Mouse (Mus musculus) ES-E14 (cell line): ENCODE data around the gene Vwa5b2.

ENCODE experiments used
- HCFC1 ChIP-seq: IDR thresholded peaks from 2 replicates; pipeline ENCODE4 v1.6.1; 2012; ENCODE audit warnings: low read length, inconsistent platforms, borderline replicate concordance; ENCODE audit not compliant: insufficient read depth
- MAFK ChIP-seq: IDR thresholded peaks from 2 replicates; pipeline ENCODE4 v1.6.1; 2014; ENCODE audit warnings: mild to moderate bottlenecking, low read depth, low read length, inconsistent platforms; ENCODE audit not compliant: insufficient read depth

DNA sequence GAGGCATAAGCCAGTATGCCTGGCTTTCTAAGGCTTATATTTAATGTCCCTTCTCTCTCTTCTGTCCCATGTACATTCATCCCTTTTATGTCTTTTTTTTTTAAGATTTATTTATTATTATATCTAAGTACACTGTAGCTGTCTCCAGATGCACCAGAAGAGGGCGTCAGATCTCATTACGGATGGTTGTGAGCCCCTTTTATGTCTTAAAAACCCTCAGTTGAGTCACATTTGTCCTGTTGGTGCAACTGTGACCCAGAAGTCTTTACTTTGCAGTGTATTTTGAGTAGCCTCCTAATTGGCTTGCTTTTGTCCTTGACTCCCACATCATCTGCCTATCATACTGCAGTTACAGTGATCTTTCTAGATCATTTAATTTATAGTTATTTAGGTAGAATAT is 64.0 kb downstream of the Vwa5b2 start:
- no peak for TF ChIP-seq HCFC1
- TF ChIP-seq MAFK = no peak
